Mouse (Mus musculus): ENCODE measurements around the gene Xpnpep3.

DNA sequence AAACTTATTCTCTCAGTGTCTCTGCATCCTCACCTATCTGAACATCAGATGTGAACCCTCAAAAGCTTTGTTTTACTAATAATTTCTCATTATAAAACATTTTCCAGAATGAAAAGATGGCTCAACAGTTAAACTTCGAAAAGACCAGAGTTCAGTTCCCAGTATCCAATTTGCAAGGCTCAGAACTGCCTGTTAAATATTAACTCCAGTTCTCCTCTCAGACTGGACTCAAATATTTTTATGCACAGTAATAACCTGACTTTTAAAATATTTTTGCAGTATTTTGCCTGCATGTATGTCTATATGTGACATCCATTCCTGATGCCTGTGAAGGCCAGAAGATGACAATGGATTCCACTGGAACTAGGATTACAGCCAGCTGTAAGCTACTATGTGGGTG, 31.3 kb upstream of the Xpnpep3 start:
- no peak for TF ChIP-seq CTCF (conservative IDR thresholded peaks at IDR 0.05; ENCODE audit: insufficient read depth, insufficient read length, low read depth, low read length)
- TF ChIP-seq POLR2A (IDR thresholded peaks at IDR 0.05; ENCODE audit: low read depth, low read length): no peak

All from kidney, adult 2 months (tissue).